Mouse (Mus musculus) liver, adult 2 months (tissue): ENCODE data around the gene Fam71e2.

ENCODE experiments used
- CTCF ChIP-seq: fragments of 200-500 bp; IDR thresholded peaks from 2 replicates; pipeline ENCODE4 v1.5.1; 2011; ENCODE audit warnings: low read depth, low read length, control low read depth
- POLR2A ChIP-seq: fragments of 200-500 bp; IDR thresholded peaks from 2 replicates; pipeline ENCODE4 v1.6.1; 2011; ENCODE audit warnings: low read length, control low read depth; ENCODE audit not compliant: insufficient read depth; ENCODE audit errors: extremely low read depth

DNA sequence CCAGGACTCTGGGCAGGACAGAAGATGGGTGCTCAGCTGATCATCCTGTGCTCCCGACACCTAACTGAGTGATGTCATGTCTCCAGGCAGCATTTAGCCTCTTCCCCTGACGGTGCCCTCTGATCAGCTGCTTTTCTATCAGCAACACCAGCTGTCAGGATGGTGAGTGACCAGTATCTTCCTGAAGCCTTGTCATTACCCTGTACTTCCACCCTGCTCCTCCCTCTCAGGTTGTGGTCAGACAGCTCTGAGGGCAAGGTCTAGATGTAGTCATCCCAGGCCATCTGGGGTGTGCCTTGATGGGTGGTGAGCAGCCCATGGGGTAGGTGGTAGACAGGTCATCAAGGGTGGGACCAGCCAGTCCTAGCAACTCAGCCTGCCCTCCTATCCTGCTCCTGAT lies 21.9 kb downstream of the Fam71e2 start:
- TF ChIP-seq POLR2A (no peak), CTCF (no peak)
